In the genomic region with DNA sequence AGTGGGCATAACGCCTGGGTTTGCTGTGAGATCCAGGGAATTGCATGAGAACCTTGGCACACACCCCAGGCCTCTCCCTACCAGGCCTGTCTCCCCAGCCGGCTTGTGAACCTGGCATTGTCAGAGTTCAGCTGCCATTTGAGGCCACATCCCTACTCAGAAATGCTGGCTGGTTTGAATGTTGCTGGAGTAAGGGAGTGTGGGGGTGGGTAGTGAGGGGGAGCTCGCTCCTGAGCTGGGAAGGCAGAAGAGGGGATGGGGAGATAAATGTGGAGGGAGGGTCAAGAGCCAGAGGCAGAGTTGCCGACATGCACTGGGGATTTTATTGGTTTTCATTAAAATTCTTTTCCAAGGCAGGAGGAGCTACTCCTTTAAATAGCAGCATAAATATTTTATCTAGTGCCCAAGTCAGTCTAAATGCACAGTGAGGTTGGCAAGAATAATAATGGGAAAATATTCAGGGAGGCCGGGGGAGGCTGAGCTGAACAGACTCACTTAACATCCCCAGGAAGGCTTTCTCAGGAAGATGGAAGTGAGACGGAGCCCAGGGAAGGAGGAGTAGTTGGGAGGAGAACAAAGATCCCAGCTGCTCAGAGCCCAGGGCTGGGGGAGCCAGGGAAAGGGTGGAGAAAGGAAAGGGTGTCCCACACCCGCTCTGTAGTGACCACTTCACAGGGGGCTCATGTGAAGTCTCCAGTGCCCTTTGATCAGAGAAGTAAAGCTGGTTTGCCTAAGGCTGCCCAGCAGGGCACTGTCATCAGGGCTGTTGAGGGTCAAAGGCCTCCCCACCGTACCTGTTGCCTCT, we compare ENCODE assay signal across 10 mouse cellular contexts. TPM values are rescaled to one million over a fixed set of nuclear protein-coding genes. Genes with fewer than 3 reads are reported as not detected.
A peak's percentile ranks its signal among the peaks of the same experiment; 100 is the strongest.
DNase-seq lines count a peak whose midpoint lies in the region; ATAC-seq lines count a peak whose summit lies in the region.
"Had no signal": no experiment of that assay in that cellular context is flagged by ENCODE, and none has a peak within 500 bp of the region (broad histone marks: within the 10 kb centered on the region; RNA-seq: fewer than 3 reads in every experiment).

No protein-coding gene starts in this region.

- H3K4me2 ChIP-seq in kidney, embryonic 16.5 days (replicated peaks; ENCODE audit: low read depth, low read length) = peak overlapping the region; percentile 13
- H3K4me2 ChIP-seq in embryonic facial prominence, embryonic 15.5 days (replicated peaks) = no peak overlapping the region
- H3K4me2 ChIP-seq in midbrain, embryonic 14.5 days (ENCODE audit: low read length) = peak overlapping the region; percentile 29

- ATAC-seq in kidney, embryonic 16.5 days (ENCODE audit: low FRiP score, low TSS enrichment) = peak; percentile 67
- ATAC-seq in embryonic facial prominence, embryonic 15.5 days (ENCODE audit: insufficient number of reproducible peaks, low FRiP score, low TSS enrichment, low read depth) = 0 out of 2 replicates have a peak, but pooled peaks have one; percentile 22
- peak; percentile 54; the same call in 1 of the 2 replicates for ATAC-seq in midbrain, embryonic 14.5 days (ENCODE audit: low FRiP score, low TSS enrichment)

- no peaks in the 10 kb centered on the region for H3K36me3 ChIP-seq in kidney, embryonic 16.5 days (ENCODE audit: insufficient read depth, low read length)
- H3K36me3 ChIP-seq in embryonic facial prominence, embryonic 15.5 days = no peaks in the 10 kb centered on the region
- H3K36me3 ChIP-seq in midbrain, embryonic 14.5 days (ENCODE audit: control insufficient read depth, insufficient read depth, low read length) = no peaks in the 10 kb centered on the region

- H3K27me3 ChIP-seq in kidney, embryonic 16.5 days (ENCODE audit: insufficient read depth, low read length) = no peaks in the 10 kb centered on the region
- no peaks in the 10 kb centered on the region; the same call in 1 of the 2 replicates for H3K27me3 ChIP-seq in embryonic facial prominence, embryonic 15.5 days
- H3K27me3 ChIP-seq in midbrain, embryonic 14.5 days (ENCODE audit: control insufficient read depth, insufficient read depth, low read length) = no peaks in the 10 kb centered on the region

- H3K27ac ChIP-seq in kidney, embryonic 16.5 days (ENCODE audit: low read length) = peak overlapping the region; percentile 95
- H3K27ac ChIP-seq in embryonic facial prominence, embryonic 15.5 days (replicated peaks) = peak overlapping the region; percentile 82
- H3K27ac ChIP-seq in midbrain, embryonic 14.5 days (replicated peaks; ENCODE audit: low read depth, low read length) = peak overlapping the region; percentile 90

- H3K4me3 ChIP-seq in kidney, embryonic 16.5 days (ENCODE audit: low read length) = no peak overlapping the region
- no peak overlapping the region for H3K4me3 ChIP-seq in embryonic facial prominence, embryonic 15.5 days (replicated peaks)
- H3K4me3 ChIP-seq in midbrain, embryonic 14.5 days (replicated peaks; ENCODE audit: low read depth, low read length) = no peak overlapping the region

- 22% methylated on average over 8 of the region's 8 CpGs for WGBS in kidney, embryonic 16.5 days
- 21% methylated on average over 8 of the region's 8 CpGs for WGBS in embryonic facial prominence, embryonic 15.5 days
- 35% methylated on average over 8 of the region's 8 CpGs for WGBS in midbrain, embryonic 14.5 days

- H3K9ac ChIP-seq in kidney, embryonic 16.5 days (replicated peaks; ENCODE audit: low read length) = no peak overlapping the region
- H3K9ac ChIP-seq in embryonic facial prominence, embryonic 15.5 days = no peak overlapping the region
- no peak overlapping the region for H3K9ac ChIP-seq in midbrain, embryonic 14.5 days (replicated peaks; ENCODE audit: low read length)

- H3K9me3 ChIP-seq in kidney, embryonic 16.5 days (ENCODE audit: low read length) = no peaks in the 10 kb centered on the region
- H3K9me3 ChIP-seq in embryonic facial prominence, embryonic 15.5 days (replicated peaks) = no peaks in the 10 kb centered on the region
- H3K9me3 ChIP-seq in midbrain, embryonic 14.5 days (ENCODE audit: control insufficient read depth, low read length) = no peaks in the 10 kb centered on the region

- DNase-seq in cerebellum, postnatal 10 days = peak; percentile 69 to 70
- no peak for DNase-seq in cerebellum, postnatal 4 days (ENCODE audit: low spot score in 2 of 2)
- DNase-seq in kidney, adult 11 months = no peak
- DNase-seq in midbrain, embryonic 14.5 days = peak; percentile 64
- no peak for DNase-seq in layer of hippocampus, postnatal 25 days (ENCODE audit: extremely low spot score in 1 of 2, low spot score in 1 of 2)
- DNase-seq in thymus, adult 18-20 months = no peak
- DNase-seq: cerebellum, adult 9-10 months had no signal

- peaks cover 60% of the 10 kb centered on the region for H3K4me1 ChIP-seq in kidney, embryonic 16.5 days (ENCODE audit: insufficient read depth, low read length)
- peaks cover 49% of the 10 kb centered on the region for H3K4me1 ChIP-seq in embryonic facial prominence, embryonic 15.5 days
- H3K4me1 ChIP-seq in midbrain, embryonic 14.5 days (ENCODE audit: control insufficient read depth, insufficient read depth, low read length) = peaks cover 43% of the 10 kb centered on the region

RNA-seq across cellular contexts. Expression of gene Ttc22, which starts 11.3 kb away (rescaled TPM):
- 6.7 and 7.1 TPM in 2 replicates for polyA plus RNA-seq in kidney, embryonic 16.5 days (2015; fragmentation: Nextera tagmentation; extraction: Ambion mirVana)
- polyA plus RNA-seq in embryonic facial prominence, embryonic 15.5 days (2015; fragmentation: Nextera tagmentation; extraction: Ambion mirVana) = 9.8 and 12.4 TPM in 2 replicates
- 3.3 and 3.5 TPM in 2 replicates for polyA plus RNA-seq in midbrain, embryonic 14.5 days (2014; fragmentation: Nextera tagmentation; extraction: Ambion mirVana)
- total RNA-seq in layer of hippocampus, postnatal 25 days (2021) = under 1 TPM; 0.38 to 0.59 TPM

RNA-seq across cellular contexts. Expression of gene Lexm, which starts 16.4 kb away (rescaled TPM):
- polyA plus RNA-seq in kidney, embryonic 16.5 days (2015; fragmentation: Nextera tagmentation; extraction: Ambion mirVana) = not detected in 2 replicates
- 0.24 TPM in 1 of 2 replicates, not detected in the other for polyA plus RNA-seq in embryonic facial prominence, embryonic 15.5 days (2015; fragmentation: Nextera tagmentation; extraction: Ambion mirVana)
- polyA plus RNA-seq in midbrain, embryonic 14.5 days (2014; fragmentation: Nextera tagmentation; extraction: Ambion mirVana) = not detected in 2 replicates
- total RNA-seq in layer of hippocampus, postnatal 25 days (2021) = not detected
- polyA plus RNA-seq: thymus, postnatal 0 days had no signal

RNA-seq across cellular contexts. Expression of gene Pars2, which starts 17.4 kb away (rescaled TPM):
- polyA plus RNA-seq in kidney, embryonic 16.5 days (2015; fragmentation: Nextera tagmentation; extraction: Ambion mirVana) = 16.0 and 17.9 TPM in 2 replicates
- 13.2 and 14.3 TPM in 2 replicates for polyA plus RNA-seq in embryonic facial prominence, embryonic 15.5 days (2015; fragmentation: Nextera tagmentation; extraction: Ambion mirVana)
- polyA plus RNA-seq in midbrain, embryonic 14.5 days (2014; fragmentation: Nextera tagmentation; extraction: Ambion mirVana) = 7.8 and 8.8 TPM in 2 replicates
- 1 to 10 TPM; 6.2 to 6.4 TPM for total RNA-seq in layer of hippocampus, postnatal 25 days (2021)

RNA-seq across cellular contexts. Expression of gene Ttc4, which starts 45.3 kb away (rescaled TPM):
- polyA plus RNA-seq in kidney, embryonic 16.5 days (2015; fragmentation: Nextera tagmentation; extraction: Ambion mirVana) = 126 and 139 TPM in 2 replicates
- 97.5 and 102 TPM in 2 replicates for polyA plus RNA-seq in embryonic facial prominence, embryonic 15.5 days (2015; fragmentation: Nextera tagmentation; extraction: Ambion mirVana)
- 104 and 121 TPM in 2 replicates for polyA plus RNA-seq in midbrain, embryonic 14.5 days (2014; fragmentation: Nextera tagmentation; extraction: Ambion mirVana)
- 10 to 100 TPM; 40.1 to 47.6 TPM for total RNA-seq in layer of hippocampus, postnatal 25 days (2021)

Comparison
In these comparisons a context has a peak if more than half of its experiments do, and no peak if none do; other contexts are left out.
1. DNase-seq: peak in cerebellum, postnatal 10 days (2 of 2) and midbrain, embryonic 14.5 days (single experiment); none in cerebellum, postnatal 4 days (0 of 2), kidney, adult 11 months (single experiment), layer of hippocampus, postnatal 25 days (0 of 2) and thymus, adult 18-20 months (0 of 2).
2. Peak in every context shown above with its lines, with median percentiles within 50 percentile points of each other: ATAC-seq and H3K27ac ChIP-seq.